Mouse (Mus musculus) liver, embryonic 11.5 days (tissue): ENCODE measurements around the gene 9430015G10Rik. TPM values are rescaled to one million over a fixed set of nuclear protein-coding genes. Genes with fewer than 3 reads are reported as not detected.

ENCODE experiments used
- ATAC-seq: fragments of 200-750 bp; cut with Nextera tagmentation; replicated peaks from 2 replicates; pipeline ENCODE4 v1.8.0; 2017; ENCODE audit warnings: moderate number of reproducible peaks, mild to moderate bottlenecking, moderate TSS enrichment, moderate library complexity; ENCODE audit not compliant: low FRiP score
- DNase-seq: peaks from one replicate; pipeline ENCODE4 v3.0.0-alpha.2; 2017; ENCODE audit warnings: low spot score
- H3K27ac ChIP-seq: fragments of 300-500 bp; sonication (generic); 2 replicates; pipeline ENCODE4 v1.5.1; 2014; ENCODE audit warnings: mild to moderate bottlenecking, low read depth, low read length, control low read depth
- H3K27me3 ChIP-seq: fragments of 300-500 bp; sonication (generic); replicated peaks from 2 replicates; pipeline ENCODE4 v1.6.1; 2014; ENCODE audit warnings: low read length, mixed read lengths; ENCODE audit not compliant: control insufficient read depth, insufficient read depth
- H3K36me3 ChIP-seq: fragments of 300-500 bp; sonication (generic); 2 replicates; pipeline ENCODE4 v1.6.1; 2014; ENCODE audit warnings: mild to moderate bottlenecking, low read length, moderate library complexity, mixed read lengths; ENCODE audit not compliant: control insufficient read depth, insufficient read depth
- H3K4me1 ChIP-seq: fragments of 300-500 bp; sonication (generic); replicated peaks from 2 replicates; pipeline ENCODE4 v1.6.1; 2014; ENCODE audit warnings: low read length, mixed read lengths; ENCODE audit not compliant: control insufficient read depth, insufficient read depth
- H3K4me2 ChIP-seq: fragments of 300-500 bp; sonication (generic); 2 replicates; pipeline ENCODE4 v1.6.1; 2014; ENCODE audit warnings: mild to moderate bottlenecking, control low read depth, moderate library complexity
- H3K4me3 ChIP-seq: fragments of 300-500 bp; sonication (generic); 2 replicates; pipeline ENCODE4 v1.5.1; 2014; ENCODE audit warnings: low read depth, low read length, control low read depth
- H3K9ac ChIP-seq: fragments of 300-500 bp; sonication (generic); 2 replicates; pipeline ENCODE4 v1.6.1; 2014; ENCODE audit warnings: low read depth, low read length, control low read depth
- H3K9me3 ChIP-seq: fragments of 300-500 bp; sonication (generic); 2 replicates; pipeline ENCODE4 v1.6.1; 2016; ENCODE audit warnings: low read length, inconsistent platforms, mixed read lengths; ENCODE audit not compliant: control insufficient read depth
- WGBS: fragments of 180-500 bp; shearing (Covaris S2); extraction: QIAGEN DNeasy Blood & Tissue Kit; methylation state at CpG from one replicate; pipeline ENCODE4 v1.1.7; 2014; 5-methylcytosine and 5-hydroxymethylcytosine counted together
- polyA plus RNA-seq: library from polyadenylated mRNA; unstranded; fragments of >200 nt; fragmentation: Nextera tagmentation; extraction: Ambion mirVana; gene quantifications from 2 replicates; pipeline ENCODE4 v1.2.1, GENCODE M21; 2014

Gene 9430015G10Rik
- polyA plus RNA-seq, 1 experiment from 2014 or later, result 34.5 TPM

DNA sequence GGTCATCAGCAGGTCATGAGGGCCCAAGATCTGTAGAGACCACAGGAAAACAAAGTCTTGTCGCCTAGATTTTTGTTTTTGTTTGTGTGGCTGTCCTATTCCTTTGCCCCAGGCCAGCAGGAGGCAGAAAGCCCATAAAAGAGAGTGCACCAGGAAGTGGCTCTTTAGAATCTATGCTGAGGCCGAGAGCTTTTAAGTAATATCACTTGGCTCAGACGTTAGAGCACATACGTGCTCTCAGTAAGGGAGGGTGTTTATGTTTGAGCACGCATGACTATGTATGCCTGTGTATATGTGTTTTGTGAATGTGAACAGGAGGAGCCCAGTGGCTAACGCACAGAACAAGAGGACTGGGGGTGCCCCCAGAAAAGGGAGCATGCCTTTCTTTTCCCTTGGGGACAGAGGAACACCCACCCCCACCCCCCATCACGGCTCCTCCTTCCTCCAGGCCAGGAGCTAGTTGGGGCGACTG lies 32.8 kb upstream of the 9430015G10Rik start:
- peak overlapping the region; percentile 24; the same call in 1 of the 2 replicates for H3K27ac ChIP-seq
- WGBS, result 12% methylated on average over 8 of the region's 8 CpGs
- H3K4me3 ChIP-seq, result 0 out of 2 replicates have a peak overlapping the region, but pooled peaks have one; percentile 50
- H3K27me3 ChIP-seq, result peaks cover 11% of the 10 kb centered on the region
- H3K36me3 ChIP-seq, result no peaks in the 10 kb centered on the region
- DNase-seq (peak; percentile 43), ATAC-seq (peak; percentile 11; the same call in 1 of the 2 replicates)
- H3K4me2 ChIP-seq, result peak overlapping the region; percentile 90
- H3K4me1 ChIP-seq, result peaks cover 10% of the 10 kb centered on the region
- no peak overlapping the region for H3K9ac ChIP-seq
- H3K9me3 ChIP-seq, result no peaks in the 10 kb centered on the region

DNA sequence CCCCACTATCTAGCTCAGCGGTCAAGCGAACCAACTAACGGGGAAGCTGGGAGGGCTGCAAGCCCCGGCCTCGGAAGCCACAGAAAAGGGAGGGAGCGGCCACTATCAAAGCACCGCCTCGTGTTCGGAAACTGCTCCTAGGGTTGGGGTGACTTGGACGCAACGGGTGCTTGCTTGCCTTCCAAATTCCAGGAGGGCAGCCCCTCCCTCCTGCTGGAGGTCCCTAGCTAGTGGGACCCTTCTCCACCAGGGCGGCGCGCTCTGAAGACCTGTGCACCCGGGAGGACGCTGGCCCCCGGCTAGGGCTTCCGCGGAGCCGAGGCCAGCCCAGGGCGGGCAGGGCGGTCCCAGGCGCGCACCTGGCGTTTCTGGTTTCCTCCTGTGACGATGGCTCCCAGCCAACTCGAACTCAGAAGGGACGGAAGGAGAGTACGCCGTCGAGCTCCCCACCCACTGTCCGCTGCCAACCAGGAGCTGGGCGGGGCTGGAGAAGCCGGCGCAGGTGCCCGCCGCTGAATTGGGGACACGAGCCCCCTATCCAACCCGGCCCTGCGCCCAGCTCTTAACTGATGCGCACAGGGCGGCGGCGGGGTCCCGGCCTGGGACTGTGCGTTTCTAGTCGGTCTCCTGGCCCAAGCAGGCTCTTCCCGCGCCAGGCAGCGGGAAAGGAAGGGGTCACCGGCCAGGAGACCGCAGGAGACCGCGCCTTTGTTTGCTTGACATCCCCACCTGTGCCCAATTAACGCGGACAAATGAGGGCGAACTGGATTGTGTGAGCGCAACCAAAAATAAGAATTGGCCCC lies 32.1 kb upstream of the 9430015G10Rik start:
- H3K4me2 ChIP-seq, result peak overlapping the region; percentile 90
- H3K36me3 ChIP-seq, result no peaks in the 10 kb centered on the region
- peak overlapping the region; percentile 50 for H3K4me3 ChIP-seq
- H3K4me1 ChIP-seq, result peaks cover 14% of the 10 kb centered on the region
- H3K27ac ChIP-seq, result no peak overlapping the region
- ATAC-seq (peak; percentile 72), DNase-seq (peak; percentile 52)
- 1% methylated on average over 58 of the region's 58 CpGs for WGBS
- H3K27me3 ChIP-seq, result peaks cover 11% of the 10 kb centered on the region
- peak overlapping the region; percentile 55 for H3K9ac ChIP-seq
- H3K9me3 ChIP-seq, result no peaks in the 10 kb centered on the region

- H3K4me2 ChIP-seq, result no peak overlapping the region
- no peak overlapping the region for H3K27ac ChIP-seq
Observed at GRCm38 (mm10) chr4:156082621-156083234, 27.1 kb upstream of the 9430015G10Rik start.

DNA sequence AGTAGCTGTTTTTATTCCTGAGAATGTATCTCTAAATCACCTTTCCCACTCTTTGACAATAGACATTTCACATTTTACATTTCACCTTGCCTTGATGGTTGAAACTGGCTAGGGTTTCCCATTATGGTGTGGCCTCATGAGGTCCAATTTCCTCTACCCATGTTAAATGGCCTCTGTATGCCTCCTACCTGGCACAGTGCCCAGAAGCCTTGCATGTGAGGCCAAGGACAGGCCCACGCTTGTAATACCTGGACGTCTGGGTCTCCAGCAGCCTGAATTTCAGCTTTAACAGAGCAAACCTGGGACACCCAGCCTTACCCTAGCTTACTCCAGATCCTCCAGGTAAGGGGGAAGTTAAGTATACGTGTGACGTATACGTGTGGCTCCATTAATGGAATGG lies 26.4 kb upstream of the 9430015G10Rik start:
- ATAC-seq (no peak), DNase-seq (no peak)
- no peaks in the 10 kb centered on the region for H3K36me3 ChIP-seq
- no peaks in the 10 kb centered on the region for H3K9me3 ChIP-seq
- peaks cover 4% of the 10 kb centered on the region; the same call in 1 of the 2 replicates for H3K4me1 ChIP-seq
- 82% methylated on average over 5 of the region's 5 CpGs for WGBS
- H3K4me3 ChIP-seq, result no peak overlapping the region
- no peak overlapping the region for H3K27ac ChIP-seq
- no peak overlapping the region for H3K4me2 ChIP-seq
- H3K27me3 ChIP-seq, result peaks cover 2% of the 10 kb centered on the region; the same call in 1 of the 2 replicates
- H3K9ac ChIP-seq, result no peak overlapping the region

More at GRCm38 (mm10) chr4:156082621-156083234, 27.1 kb upstream of the 9430015G10Rik start:
- 44% methylated on average over 4 of the region's 4 CpGs for WGBS
- no peak for DNase-seq
- no peak for ATAC-seq
- H3K4me3 ChIP-seq, result no peak overlapping the region
- peaks cover 8% of the 10 kb centered on the region for H3K27me3 ChIP-seq
- H3K9me3 ChIP-seq, result no peaks in the 10 kb centered on the region
- H3K9ac ChIP-seq, result no peak overlapping the region
- peaks cover 9% of the 10 kb centered on the region for H3K4me1 ChIP-seq
- H3K36me3 ChIP-seq, result no peaks in the 10 kb centered on the region

- no peak for ATAC-seq
- 0 out of 2 replicates have a peak overlapping the region, but pooled peaks have one; percentile 33 for H3K27ac ChIP-seq
- no peak overlapping the region for H3K4me3 ChIP-seq
Observed at GRCm38 (mm10) chr4:156084096-156084879, 25.5 kb upstream of the 9430015G10Rik start.

DNA sequence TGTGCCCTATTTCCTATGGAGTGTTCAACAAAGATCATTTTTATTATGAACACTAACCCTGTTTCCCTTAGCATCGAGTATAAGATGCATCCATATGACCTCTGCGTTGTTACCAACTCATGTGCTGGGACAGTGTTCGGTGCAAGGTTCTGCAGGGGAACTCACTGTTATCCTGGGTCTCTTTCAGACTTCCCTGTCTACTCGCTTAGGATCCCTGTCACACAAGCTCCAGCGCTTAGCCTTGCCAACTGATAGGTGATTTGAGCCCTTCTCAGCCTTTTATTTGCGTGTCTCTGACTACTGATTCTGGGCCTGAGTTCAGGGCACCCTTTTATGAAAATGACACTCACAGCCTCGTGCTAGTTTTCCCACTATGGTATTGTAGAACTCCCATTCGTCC lies 24.5 kb upstream of the 9430015G10Rik start:
- Histone ChIP-seq H3K9me3 (no peaks in the 10 kb centered on the region), H3K36me3 (no peaks in the 10 kb centered on the region), H3K4me3 (no peak overlapping the region), H3K27ac (no peak overlapping the region), H3K9ac (no peak overlapping the region), H3K4me2 (no peak overlapping the region), H3K4me1 (peaks cover 4% of the 10 kb centered on the region; the same call in 1 of the 2 replicates), H3K27me3 (no peaks in the 10 kb centered on the region)
- ATAC-seq (no peak), DNase-seq (no peak)
- 81% methylated on average over 8 of the region's 8 CpGs for WGBS

More at GRCm38 (mm10) chr4:156084096-156084879, 25.5 kb upstream of the 9430015G10Rik start:
- no peaks in the 10 kb centered on the region for H3K36me3 ChIP-seq
- H3K4me2 ChIP-seq, result no peak overlapping the region
- H3K9me3 ChIP-seq, result no peaks in the 10 kb centered on the region
- peaks cover 4% of the 10 kb centered on the region; the same call in 1 of the 2 replicates for H3K4me1 ChIP-seq
- WGBS, result 70% methylated on average over 9 of the region's 9 CpGs
- no peak overlapping the region for H3K9ac ChIP-seq
- no peaks in the 10 kb centered on the region for H3K27me3 ChIP-seq
- no peak for DNase-seq

DNA sequence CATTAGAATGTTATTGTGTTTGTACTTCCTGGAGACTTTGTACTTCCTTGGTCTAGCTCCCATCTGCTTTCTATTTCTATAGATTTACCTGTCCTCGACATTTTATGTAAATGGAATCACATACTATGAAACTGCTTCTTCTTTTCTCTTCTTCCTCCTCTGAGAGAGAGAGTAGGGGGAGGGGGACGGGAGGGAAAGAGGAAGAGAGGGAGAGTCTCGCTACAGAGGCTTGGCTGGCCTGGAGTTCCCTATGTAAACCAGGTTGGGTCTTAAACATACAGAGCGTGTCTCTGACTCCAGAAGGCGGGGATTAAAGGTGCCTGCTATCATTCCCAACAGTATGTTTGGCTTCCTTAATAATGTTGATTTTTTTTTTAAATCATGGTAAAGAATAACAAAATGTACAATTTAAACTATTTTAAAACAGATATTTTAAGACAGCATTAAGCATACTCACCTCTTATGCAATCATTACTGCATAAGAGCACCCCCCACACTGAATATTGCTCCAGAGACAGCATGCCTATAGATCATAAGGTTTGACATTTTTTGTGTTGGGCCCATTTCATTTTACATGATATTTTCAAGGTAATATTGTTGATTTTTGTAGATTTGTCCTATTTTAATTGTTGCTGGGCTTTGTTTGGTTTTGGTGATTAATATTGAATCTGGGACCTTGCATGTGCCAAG lies 22.2 kb upstream of the 9430015G10Rik start:
- Histone ChIP-seq H3K27me3 (no peaks in the 10 kb centered on the region), H3K9me3 (no peaks in the 10 kb centered on the region), H3K4me2 (no peak overlapping the region), H3K9ac (no peak overlapping the region), H3K36me3 (no peaks in the 10 kb centered on the region), H3K4me3 (no peak overlapping the region), H3K27ac (no peak overlapping the region), H3K4me1 (peaks cover 1% of the 10 kb centered on the region; the same call in 1 of the 2 replicates)
- ATAC-seq, result no peak
- DNase-seq, result no peak
- 14% methylated on average over 5 of the region's 5 CpGs for WGBS

- no peak overlapping the region for H3K4me3 ChIP-seq
- no peaks in the 10 kb centered on the region for H3K9me3 ChIP-seq
- ATAC-seq, result no peak
- no peak overlapping the region for H3K9ac ChIP-seq
- no peak overlapping the region for H3K27ac ChIP-seq
- no peaks in the 10 kb centered on the region for H3K36me3 ChIP-seq
- H3K4me1 ChIP-seq, result no peaks in the 10 kb centered on the region
- no peak for DNase-seq
- H3K27me3 ChIP-seq, result no peaks in the 10 kb centered on the region
- no peak overlapping the region for H3K4me2 ChIP-seq
- WGBS, result 62% methylated on average over 1 of the region's 1 CpGs
Observed at GRCm38 (mm10) chr4:156091236-156091635, 18.5 kb upstream of the 9430015G10Rik start.
